Mouse (Mus musculus) lung, embryonic 14.5 days (tissue): Measurements from ENCODE around the gene Slc5a10. TPM values are rescaled to one million over a fixed set of nuclear protein-coding genes. Genes with fewer than 3 reads are reported as not detected.

ENCODE experiments used
- ATAC-seq: fragments of 200-750 bp; cut with Nextera tagmentation; 2 replicates; pipeline ENCODE4 v1.8.0; 2017; ENCODE audit warnings: mild to moderate bottlenecking, moderate TSS enrichment, moderate library complexity; ENCODE audit not compliant: insufficient read depth
- DNase-seq: peaks from one replicate; pipeline ENCODE4 v3.0.0-alpha.2; 2015
- H3K27ac ChIP-seq: fragments of 300-500 bp; sonication (generic); 2 replicates; pipeline ENCODE4 v1.5.1; 2014; ENCODE audit warnings: low read depth, mild to moderate bottlenecking, moderate library complexity
- H3K27me3 ChIP-seq: fragments of 300-500 bp; sonication (generic); 2 replicates; pipeline ENCODE4 v1.6.1; 2014; ENCODE audit warnings: low read length, control low read depth; ENCODE audit not compliant: insufficient read depth
- H3K36me3 ChIP-seq: fragments of 300-500 bp; sonication (generic); 2 replicates; pipeline ENCODE4 v1.6.1; 2014; ENCODE audit warnings: control low read depth; ENCODE audit not compliant: insufficient read depth
- H3K4me1 ChIP-seq: fragments of 300-500 bp; sonication (generic); 2 replicates; pipeline ENCODE4 v1.6.1; 2014; ENCODE audit warnings: antibody characterized with exemption, control low read depth; ENCODE audit not compliant: insufficient read depth
- H3K4me2 ChIP-seq: fragments of 300-500 bp; sonication (generic); 2 replicates; pipeline ENCODE4 v1.6.1; 2014; ENCODE audit warnings: mild to moderate bottlenecking
- H3K4me3 ChIP-seq: fragments of 300-500 bp; sonication (generic); 2 replicates; pipeline ENCODE4 v1.5.1; 2014; ENCODE audit warnings: low read depth, low read length
- H3K9ac ChIP-seq: fragments of 300-500 bp; sonication (generic); 2 replicates; pipeline ENCODE4 v1.6.1; 2014
- H3K9me3 ChIP-seq: fragments of 300-500 bp; sonication (generic); 2 replicates; pipeline ENCODE4 v1.6.1; 2016; ENCODE audit warnings: low read depth, low read length, control low read depth
- CTCF ChIP-seq: IDR thresholded peaks from 2 replicates; pipeline ENCODE4 v1.5.1; 2016; ENCODE audit warnings: antibody characterized with exemption, low read depth
- WGBS: fragments of 180-500 bp; shearing (Covaris S2); extraction: QIAGEN DNeasy Blood & Tissue Kit; methylation state at CpG from one replicate; pipeline ENCODE4 v1.1.7; 2014; 5-methylcytosine and 5-hydroxymethylcytosine counted together
- polyA plus RNA-seq: library from polyadenylated mRNA; unstranded; fragments of >200 nt; fragmentation: Nextera tagmentation; extraction: Ambion mirVana; gene quantifications from 2 replicates; pipeline ENCODE4 v1.2.1, GENCODE M21; 2014

The Slc5a10 gene
- polyA plus RNA-seq, 1 experiment from 2014 or later = not detected

DNA sequence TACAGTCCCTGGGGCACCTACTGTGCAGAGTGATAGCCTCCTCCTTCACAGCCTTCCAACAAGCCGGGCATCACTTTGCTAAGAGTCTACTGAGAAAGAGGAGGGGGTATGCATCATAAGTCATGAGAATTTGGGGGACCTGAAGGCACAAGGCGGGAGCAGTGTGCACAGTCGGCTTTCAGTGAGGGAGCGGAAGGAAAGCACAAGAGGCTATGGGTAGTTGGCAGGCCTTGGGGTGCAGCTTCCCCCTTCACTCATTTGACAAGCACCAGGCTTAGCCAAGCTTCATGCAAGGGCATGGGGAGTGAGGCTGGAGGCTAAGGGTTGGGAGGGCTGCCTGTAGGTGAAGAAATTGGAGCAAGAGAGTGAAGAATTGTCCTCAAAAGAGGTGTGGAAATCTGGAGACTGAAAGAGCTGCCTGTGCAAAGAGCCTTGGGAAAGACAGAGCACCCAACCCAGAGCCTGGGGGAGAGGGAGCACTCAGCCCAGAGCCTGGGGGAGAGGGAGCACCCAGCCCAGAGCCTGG is 65.8 kb downstream of the Slc5a10 start:
- H3K36me3 ChIP-seq = no peaks in the 10 kb centered on the region
- DNase-seq = no peak
- ATAC-seq = no peak
- H3K9me3 ChIP-seq = no peaks in the 10 kb centered on the region
- no peak for TF ChIP-seq CTCF
- H3K4me1 ChIP-seq = no peaks in the 10 kb centered on the region
- no peak overlapping the region for H3K9ac ChIP-seq
- WGBS = 84% methylated on average over 4 of the region's 4 CpGs
- H3K27ac ChIP-seq = no peak overlapping the region
- H3K4me3 ChIP-seq = 0 out of 2 replicates have a peak overlapping the region, but pooled peaks have one; percentile 2
- no peaks in the 10 kb centered on the region for H3K27me3 ChIP-seq
- H3K4me2 ChIP-seq = peak overlapping the region; percentile 39

DNA sequence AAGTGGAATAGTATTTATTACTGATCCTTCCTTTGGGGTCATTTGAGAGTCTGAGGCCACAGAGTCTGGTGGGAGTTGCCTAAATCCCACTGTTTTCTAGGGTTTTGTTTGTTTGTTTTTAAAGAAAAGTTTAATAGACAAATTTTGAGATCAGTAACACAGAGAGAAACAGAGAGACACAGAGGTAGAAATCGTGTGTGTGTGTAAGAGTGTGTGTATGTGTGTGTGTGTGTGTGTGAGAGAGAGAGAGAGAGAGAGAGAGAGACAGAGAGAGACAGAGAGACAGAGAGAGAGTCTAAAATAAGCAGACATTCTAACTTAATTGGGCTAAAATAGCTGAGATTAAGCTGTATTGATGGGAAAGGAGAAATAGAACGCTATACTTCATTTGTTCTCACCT is 67.1 kb downstream of the Slc5a10 start:
- H3K4me3 ChIP-seq = peak overlapping the region; percentile 24; the same call in 1 of the 2 replicates
- peak overlapping the region; percentile 39 for H3K4me2 ChIP-seq
- no peak overlapping the region for H3K9ac ChIP-seq
- no peak overlapping the region for H3K27ac ChIP-seq
- no peaks in the 10 kb centered on the region for H3K27me3 ChIP-seq
- H3K9me3 ChIP-seq = no peaks in the 10 kb centered on the region
- no peaks in the 10 kb centered on the region for H3K36me3 ChIP-seq
- no peak for DNase-seq
- ATAC-seq = no peak
- TF ChIP-seq CTCF = no peak
- H3K4me1 ChIP-seq = no peaks in the 10 kb centered on the region
- 69% methylated on average over 2 of the region's 2 CpGs for WGBS

DNA sequence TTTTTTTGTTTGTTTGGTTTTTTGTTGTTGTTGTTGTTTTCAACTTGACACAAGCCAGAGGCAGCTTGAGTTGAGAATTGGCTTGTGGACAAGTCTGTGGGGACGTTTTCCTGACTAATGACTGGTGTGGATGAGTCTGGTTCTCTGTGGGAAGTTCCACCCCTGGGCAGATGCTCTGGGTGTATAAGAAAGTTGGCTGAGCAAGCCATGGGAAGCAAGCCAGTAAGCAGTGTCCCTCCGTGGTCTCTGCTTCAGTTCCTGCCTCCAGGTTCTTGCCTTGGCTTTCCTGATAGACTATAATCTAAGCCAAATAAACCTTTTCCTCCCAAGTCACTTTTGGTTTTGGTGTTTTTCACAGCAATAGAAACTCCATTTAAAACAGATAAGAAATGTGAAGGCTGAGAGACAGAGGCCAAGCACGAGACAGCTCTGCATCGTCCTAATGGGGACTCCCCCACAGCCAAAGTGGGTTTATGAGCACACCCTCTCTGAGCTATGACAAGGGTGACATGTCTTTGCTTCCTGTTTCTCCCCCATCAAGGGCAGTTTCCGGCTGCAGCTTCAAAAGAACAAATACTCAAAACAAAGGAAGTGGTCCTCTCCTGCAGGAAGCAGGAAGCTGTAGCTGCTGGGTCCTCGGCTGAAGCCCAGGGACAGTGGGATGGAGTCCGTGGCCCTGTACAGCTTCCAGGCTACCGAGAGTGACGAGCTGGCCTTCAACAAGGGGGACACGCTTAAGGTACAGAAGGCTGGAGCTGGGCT is 67.8 kb downstream of the Slc5a10 start, which contains the start of gene Grap:
Gene Grap, plus strand, starts transcription at position 580 of the 762 bp plus-strand sequence.
- WGBS = 38% methylated on average over 10 of the region's 10 CpGs
- TF ChIP-seq CTCF = no peak
- ATAC-seq = no peak; the same call in 1 of the 2 replicates
- H3K4me1 ChIP-seq = no peaks in the 10 kb centered on the region
- peak; percentile 64 for DNase-seq
- no peaks in the 10 kb centered on the region for H3K27me3 ChIP-seq
- H3K4me2 ChIP-seq = peak within 1 kb of the TSS; percentile 39
- no peaks in the 10 kb centered on the region for H3K36me3 ChIP-seq
- H3K9ac ChIP-seq = no peak within 1 kb of the TSS
- no peaks in the 10 kb centered on the region for H3K9me3 ChIP-seq
- peak within 1 kb of the TSS; percentile 24; the same call in 1 of the 2 replicates for H3K4me3 ChIP-seq
- H3K27ac ChIP-seq = no peak within 1 kb of the TSS

DNA sequence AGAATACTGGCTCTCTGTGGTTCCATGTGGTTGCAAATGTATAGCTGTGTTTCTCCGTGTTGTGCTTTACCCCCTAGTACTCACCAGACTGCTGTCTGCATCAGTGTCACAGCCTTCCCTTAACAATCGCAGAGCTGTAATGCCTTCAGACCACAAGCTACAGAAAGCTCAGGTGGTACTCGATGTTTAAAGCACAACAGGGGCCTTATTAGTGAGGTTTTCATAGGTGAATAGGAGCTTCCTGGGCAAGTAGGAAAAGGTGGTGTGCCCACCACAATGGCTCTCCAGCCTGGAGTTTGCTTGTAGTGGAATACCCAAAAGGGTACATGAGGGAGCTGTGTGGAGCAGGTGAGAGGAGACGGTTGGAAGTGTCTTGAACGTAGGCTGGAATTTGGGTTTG is 68.4 kb downstream of the Slc5a10 start:
- no peak for TF ChIP-seq CTCF

DNA sequence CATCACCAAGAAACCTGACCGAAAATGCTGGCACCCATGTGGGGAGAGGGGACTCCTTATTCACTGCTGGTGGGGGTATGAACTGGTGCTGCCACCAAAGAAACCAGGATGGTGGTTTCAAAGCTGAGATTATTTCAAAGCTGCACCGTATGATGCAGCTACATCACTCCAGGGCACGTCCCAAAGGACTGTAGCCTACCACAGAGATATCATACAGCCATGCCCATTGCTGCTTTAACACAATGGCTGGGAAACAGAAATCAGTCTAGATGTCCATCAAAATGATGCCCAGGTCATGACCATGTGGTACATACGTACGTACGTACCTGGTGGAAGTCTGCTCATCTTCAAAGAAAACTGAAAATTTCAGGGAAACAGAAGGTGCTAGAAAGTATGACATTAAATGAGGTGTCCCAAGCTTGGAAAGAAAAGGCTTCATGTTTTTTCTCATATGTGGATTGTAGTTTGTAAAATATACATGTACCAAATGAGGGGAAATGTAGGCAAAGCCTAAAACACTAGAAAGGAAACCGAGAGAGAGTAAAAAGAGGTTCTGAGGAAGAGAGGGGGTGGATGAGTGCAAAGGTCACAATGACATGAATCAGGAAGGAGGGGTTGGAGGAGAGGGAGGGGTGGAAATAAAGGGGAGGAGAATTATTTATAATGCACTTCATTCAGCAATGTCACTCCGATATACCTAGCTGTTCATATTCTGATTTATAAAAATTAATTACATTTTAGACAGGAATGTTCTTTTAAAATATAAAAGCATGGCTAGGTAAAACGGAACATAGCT is 70.0 kb downstream of the Slc5a10 start:
- Histone ChIP-seq H3K27me3 (no peaks in the 10 kb centered on the region), H3K4me1 (no peaks in the 10 kb centered on the region), H3K4me3 (no peak overlapping the region), H3K9me3 (no peaks in the 10 kb centered on the region), H3K4me2 (no peak overlapping the region), H3K27ac (no peak overlapping the region), H3K9ac (no peak overlapping the region), H3K36me3 (no peaks in the 10 kb centered on the region)
- no peak for TF ChIP-seq CTCF
- ATAC-seq = no peak
- 80% methylated on average over 9 of the region's 9 CpGs for WGBS
- DNase-seq = no peak

More for the DNA sequence above, 68.4 kb downstream of the Slc5a10 start:
- no peaks in the 10 kb centered on the region for H3K4me1 ChIP-seq
- ATAC-seq = no peak
- 90% methylated on average over 5 of the region's 5 CpGs for WGBS
- no peak overlapping the region for H3K4me3 ChIP-seq
- no peak overlapping the region for H3K4me2 ChIP-seq
- DNase-seq = no peak
- H3K9me3 ChIP-seq = no peaks in the 10 kb centered on the region
- no peak overlapping the region for H3K27ac ChIP-seq
- H3K36me3 ChIP-seq = no peaks in the 10 kb centered on the region
- no peaks in the 10 kb centered on the region for H3K27me3 ChIP-seq
- H3K9ac ChIP-seq = no peak overlapping the region

DNA sequence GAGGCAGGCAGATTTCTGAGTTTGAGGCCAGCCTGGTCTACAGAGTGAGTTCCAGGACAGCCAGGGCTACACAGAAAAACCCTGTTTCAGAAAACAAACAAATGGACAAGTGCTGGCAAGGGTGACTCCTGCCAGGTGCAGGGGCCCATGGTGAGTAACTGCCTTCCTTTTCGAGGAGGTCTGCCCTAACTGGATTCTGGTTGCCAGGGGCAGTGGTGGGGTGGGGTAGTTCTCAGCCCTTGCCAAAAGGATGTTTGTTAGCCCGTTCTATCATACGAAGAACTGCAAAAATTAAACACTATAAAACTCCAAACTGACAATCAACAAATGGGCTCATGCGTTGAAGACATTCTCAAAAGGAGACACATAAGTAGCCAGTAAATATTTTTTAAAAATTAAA is 71.0 kb downstream of the Slc5a10 start:
- H3K9ac ChIP-seq = no peak overlapping the region
- no peak overlapping the region for H3K4me2 ChIP-seq
- no peak for TF ChIP-seq CTCF
- no peak for DNase-seq
- WGBS = 73% methylated on average over 4 of the region's 4 CpGs
- H3K36me3 ChIP-seq = no peaks in the 10 kb centered on the region
- peaks cover 3% of the 10 kb centered on the region for H3K4me1 ChIP-seq
- H3K27me3 ChIP-seq = no peaks in the 10 kb centered on the region
- H3K9me3 ChIP-seq = no peaks in the 10 kb centered on the region
- H3K27ac ChIP-seq = no peak overlapping the region
- ATAC-seq = no peak
- no peak overlapping the region for H3K4me3 ChIP-seq

DNA sequence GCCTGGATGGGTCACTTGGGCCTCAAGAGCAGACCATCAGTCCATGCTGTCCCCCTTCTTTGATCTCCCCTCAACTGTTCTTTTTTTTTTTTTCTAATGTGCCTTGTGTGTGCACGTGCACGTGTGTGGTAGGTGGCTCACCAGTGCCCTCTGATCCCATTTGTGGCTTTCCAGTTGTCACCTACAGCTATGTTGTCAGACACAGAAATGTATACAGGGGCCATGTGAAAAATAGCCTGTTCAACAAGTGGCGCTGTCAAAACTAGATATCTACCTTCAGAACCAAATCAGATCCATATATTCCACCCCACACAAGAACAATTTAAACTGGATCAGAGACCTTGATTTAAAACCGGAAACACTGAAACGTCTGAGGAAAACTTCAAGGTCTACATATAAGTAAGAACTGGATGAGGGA is 71.5 kb downstream of the Slc5a10 start:
- no peak for ATAC-seq
- no peaks in the 10 kb centered on the region for H3K27me3 ChIP-seq
- no peaks in the 10 kb centered on the region for H3K36me3 ChIP-seq
- H3K4me1 ChIP-seq = peaks cover 3% of the 10 kb centered on the region
- no peak for TF ChIP-seq CTCF
- no peaks in the 10 kb centered on the region for H3K9me3 ChIP-seq
- H3K27ac ChIP-seq = no peak overlapping the region
- H3K4me2 ChIP-seq = no peak overlapping the region
- no peak for DNase-seq
- WGBS = 87% methylated on average over 5 of the region's 5 CpGs
- no peak overlapping the region for H3K9ac ChIP-seq
- no peak overlapping the region for H3K4me3 ChIP-seq
